25 mouse cellular contexts compared by ENCODE assay signal in the genomic region with DNA sequence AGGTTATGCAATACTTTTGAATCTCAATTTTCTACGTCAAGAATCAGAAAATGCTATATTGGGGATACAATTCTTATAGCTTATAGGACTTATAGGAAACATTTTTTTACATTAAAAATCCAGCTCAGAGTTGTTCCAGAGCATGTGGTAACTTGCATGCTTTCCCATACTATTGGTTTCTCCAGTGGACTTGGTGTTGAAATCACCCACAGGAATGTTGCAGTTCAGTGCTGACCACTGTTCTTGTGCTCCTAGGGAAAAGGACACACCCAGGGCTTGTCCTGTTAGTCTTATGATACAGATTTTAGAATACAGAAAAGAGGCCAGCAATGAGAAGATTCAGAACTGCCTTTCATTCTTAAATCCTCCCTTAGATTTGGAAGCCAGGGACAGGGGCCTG.
"Had no signal": no experiment of that assay in that cellular context is flagged by ENCODE, and none has a peak within 500 bp of the region (broad histone marks: within the 10 kb centered on the region; RNA-seq: fewer than 3 reads in every experiment).

No protein-coding gene starts in this region.

- H3K4me1 ChIP-seq: heart, embryonic 13.5 days; heart, embryonic 15.5 days; hindbrain, embryonic 13.5 days; intestine, embryonic 15.5 days; limb, embryonic 13.5 days; limb, embryonic 15.5 days; liver, embryonic 12.5 days had no signal

- H3K27ac ChIP-seq: heart, adult 2 months; heart, embryonic 13.5 days; heart, embryonic 15.5 days; hindbrain, embryonic 13.5 days; intestine, embryonic 15.5 days; layer of hippocampus, adult 2 months; left cerebral cortex, adult 2 months; limb, embryonic 13.5 days; limb, embryonic 15.5 days; liver, embryonic 12.5 days; liver, embryonic 14.5 days had no signal

- DNase-seq: gastrocnemius, postnatal 14 days; gastrocnemius, postnatal 36 days; heart, adult 11 months; heart, adult 2 months; heart, postnatal 14 days; heart, postnatal 36 days; kidney, adult 18-20 months; kidney, adult 8-10 months; kidney, postnatal 10 days; kidney, postnatal 25 days; kidney, postnatal 4 days had no signal

- H3K4me3 ChIP-seq: heart, adult 2 months; heart, embryonic 13.5 days; heart, embryonic 15.5 days; hindbrain, embryonic 13.5 days; intestine, embryonic 15.5 days; layer of hippocampus, adult 2 months; left cerebral cortex, adult 2 months; limb, embryonic 13.5 days; limb, embryonic 15.5 days; liver, embryonic 12.5 days had no signal

- ATAC-seq: hindbrain, embryonic 16.5 days; inflammation-experienced regulatory T-cells, adult 6 months; intestine, embryonic 15.5 days; intestine, postnatal 0 days; liver, embryonic 12.5 days had no signal

- H3K4me2 ChIP-seq: heart, embryonic 11.5 days; heart, embryonic 13.5 days; heart, embryonic 15.5 days; hindbrain, embryonic 13.5 days; intestine, embryonic 15.5 days; limb, embryonic 13.5 days; limb, embryonic 15.5 days; liver, embryonic 12.5 days had no signal

- H3K36me3 ChIP-seq: heart, embryonic 13.5 days; heart, embryonic 15.5 days; hindbrain, embryonic 13.5 days; limb, embryonic 13.5 days; limb, embryonic 15.5 days; liver, embryonic 12.5 days had no signal

- H3K9me3 ChIP-seq: heart, embryonic 13.5 days; heart, embryonic 15.5 days; hindbrain, embryonic 13.5 days; intestine, embryonic 15.5 days; limb, embryonic 13.5 days; limb, embryonic 15.5 days; liver, embryonic 12.5 days had no signal

- H3K9ac ChIP-seq: heart, embryonic 13.5 days; heart, embryonic 15.5 days; hindbrain, embryonic 13.5 days; intestine, embryonic 15.5 days; limb, embryonic 13.5 days; limb, embryonic 15.5 days; liver, embryonic 12.5 days; liver, embryonic 14.5 days had no signal

- H3K27me3 ChIP-seq: heart, embryonic 13.5 days; heart, embryonic 15.5 days; hindbrain, embryonic 13.5 days; intestine, embryonic 15.5 days; limb, embryonic 13.5 days; limb, embryonic 15.5 days; liver, embryonic 12.5 days had no signal
